Mouse (Mus musculus) lung, adult 2 months (tissue): ENCODE data around the gene Igfbp5.

Source experiments
- CTCF ChIP-seq: fragments of 200-500 bp; IDR thresholded peaks from 2 replicates; pipeline ENCODE4 v1.5.1; 2011; ENCODE audit warnings: mild to moderate bottlenecking, low read length, control low read depth; ENCODE audit not compliant: insufficient read depth
- POLR2A ChIP-seq: fragments of 200-500 bp; IDR thresholded peaks from 2 replicates; pipeline ENCODE4 v1.6.1; 2011; ENCODE audit warnings: low read depth, mild to moderate bottlenecking, control low read depth, low read length, borderline replicate concordance; ENCODE audit errors: extremely low read depth

DNA sequence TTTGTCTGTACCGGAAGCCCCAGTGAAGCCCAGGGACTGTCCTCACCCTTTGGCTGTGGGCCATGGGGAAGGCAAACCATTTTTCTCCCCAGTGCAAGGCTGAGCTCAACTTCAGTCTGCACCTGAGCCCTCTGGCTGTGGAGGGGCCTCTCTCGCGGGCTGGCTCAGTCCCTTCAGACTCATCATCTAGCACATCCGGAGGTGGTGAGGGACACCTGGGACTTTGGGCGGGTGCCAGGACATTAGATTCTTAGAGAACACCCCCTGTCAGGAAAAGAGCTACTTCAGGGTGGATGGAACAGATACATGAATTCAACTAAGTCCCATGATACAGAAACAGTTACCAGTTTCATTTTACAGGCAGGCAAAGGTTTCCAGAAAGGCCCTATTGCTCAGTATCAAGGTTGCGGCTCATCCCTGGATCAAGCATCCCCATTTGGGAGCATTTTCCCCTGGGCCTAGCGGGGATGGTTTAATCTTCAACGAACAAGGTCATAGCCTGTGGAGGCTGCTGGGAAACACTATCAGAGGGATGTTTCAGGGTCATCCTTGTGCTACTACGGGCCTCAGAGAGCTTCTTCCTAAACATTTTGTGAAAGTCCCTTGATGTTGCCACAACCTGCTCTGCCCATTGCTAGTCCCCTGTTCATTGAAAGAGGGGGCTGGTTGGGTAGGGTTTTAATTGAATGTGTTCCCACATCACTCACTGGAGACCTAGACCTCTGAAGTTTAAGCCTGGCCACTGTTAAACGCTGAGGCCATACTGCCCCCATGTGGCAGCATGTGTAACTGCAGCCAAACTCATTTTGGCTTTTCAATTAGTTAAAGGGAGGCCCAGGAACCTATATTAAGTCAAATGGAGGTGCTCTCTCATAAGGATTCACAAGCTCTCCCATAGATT lies 20.1 kb downstream of the Igfbp5 start:
- TF ChIP-seq CTCF = peak; percentile 92
- no peak for TF ChIP-seq POLR2A
